21 mouse cellular contexts compared by ENCODE assay signal in the genomic region with DNA sequence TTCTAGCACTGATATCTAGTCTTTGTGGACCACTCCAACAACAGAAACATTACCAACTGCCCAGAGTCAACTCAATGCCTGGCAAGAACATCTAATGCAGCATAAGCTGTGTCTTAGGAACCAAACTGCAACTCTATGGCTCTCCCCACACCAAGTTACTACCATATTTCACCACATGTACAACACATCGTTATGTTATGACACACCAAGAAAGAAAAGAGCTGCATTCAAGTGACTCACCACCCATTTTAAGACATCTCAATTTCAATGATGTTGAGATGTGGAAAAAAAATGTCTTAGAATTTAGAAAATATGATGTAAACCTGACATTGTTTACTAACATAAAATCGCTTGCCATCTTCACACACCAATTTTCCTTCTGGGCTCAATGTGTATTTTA.
"Had no signal": no experiment of that assay in that cellular context is flagged by ENCODE, and none has a peak within 500 bp of the region (broad histone marks: within the 10 kb centered on the region; RNA-seq: fewer than 3 reads in every experiment).

No protein-coding gene starts in this region.

- H3K27me3 ChIP-seq: lung, embryonic 15.5 days; megakaryocyte, embryonic 14.5 days; midbrain, embryonic 13.5 days; midbrain, embryonic 15.5 days; neural tube, embryonic 13.5 days; neural tube, embryonic 15.5 days had no signal

- H3K27ac ChIP-seq: lung, embryonic 15.5 days; macrophage; midbrain, embryonic 13.5 days; midbrain, embryonic 15.5 days; neural tube, embryonic 13.5 days; neural tube, embryonic 15.5 days had no signal

- H3K4me2 ChIP-seq: lung, embryonic 15.5 days; midbrain, embryonic 11.5 days; midbrain, embryonic 13.5 days; midbrain, embryonic 15.5 days; neural tube, embryonic 13.5 days; neural tube, embryonic 15.5 days had no signal

- H3K4me3 ChIP-seq: lung, embryonic 15.5 days; megakaryocyte, embryonic 14.5 days; midbrain, embryonic 13.5 days; midbrain, embryonic 15.5 days; neural tube, embryonic 13.5 days; neural tube, embryonic 15.5 days had no signal

- H3K4me1 ChIP-seq: lung, embryonic 15.5 days; midbrain, embryonic 13.5 days; midbrain, embryonic 15.5 days; neural tube, embryonic 13.5 days; neural tube, embryonic 15.5 days had no signal

- H3K9me3 ChIP-seq: lung, embryonic 15.5 days; megakaryocyte, embryonic 14.5 days; midbrain, embryonic 13.5 days; midbrain, embryonic 15.5 days; neural tube, embryonic 13.5 days; neural tube, embryonic 15.5 days had no signal

- H3K9ac ChIP-seq: liver, postnatal 0 days; lung, embryonic 15.5 days; midbrain, embryonic 13.5 days; midbrain, embryonic 15.5 days; neural tube, embryonic 13.5 days; neural tube, embryonic 15.5 days had no signal

- ATAC-seq: liver, postnatal 0 days; lung, postnatal 0 days; midbrain, embryonic 13.5 days; midbrain, embryonic 15.5 days had no signal

- DNase-seq: liver, postnatal 0 days; lung, adult 2 months; lung, postnatal 14 days; lung, postnatal 36 days; retina, postnatal 1 day; right cerebral cortex, adult 18-20 months; right cerebral cortex, postnatal 14 days; right cerebral cortex, postnatal 4 days; spleen, adult 18-20 months; thymus, adult 18-20 months; thymus, postnatal 14 days; thymus, postnatal 36 days had no signal
